Mouse (Mus musculus): Measurements from ENCODE around the gene Chchd1.

- TF ChIP-seq MAFK (IDR thresholded peaks at IDR 0.05; ENCODE audit: insufficient read depth, low read depth, low read length) (no peak), HCFC1 (IDR thresholded peaks at IDR 0.05; ENCODE audit: borderline replicate concordance, insufficient read depth, low read length) (no peak), CHD2 (IDR thresholded peaks at IDR 0.05; ENCODE audit: low read depth, low read length) (no peak), ZC3H11A (IDR thresholded peaks at IDR 0.05; ENCODE audit: borderline replicate concordance, low read depth, low read length) (no peak)
Measured at GRCm38 (mm10) chr14:20702096-20702740, 588 bp upstream of the Chchd1 start.

Data from ES-E14 (cell line).